Mouse (Mus musculus) 3T3-L1 (cell line): ENCODE measurements at regions not wholly inside any gene's neighbourhood (a gene's known extent, or its start where the extent isn't known, plus 50 kb on each side); places are given as distances from the start of the nearest gene placed in this dataset.
A peak's percentile ranks its signal among the peaks of the same experiment; 100 is the strongest.
"Not testable (repeated sequence)": the region's sequence is repeated elsewhere in the genome, so short reads cannot be mapped to it uniquely, and the experiment has no call there.

Experiments
- DNase-seq: peaks from one replicate; pipeline ENCODE4 v3.0.0-alpha.2; 2015; ENCODE audit warnings: low read depth, low spot score

GRCm38 (mm10) chrX:65778656-65779370 lies 525.2 kb downstream of the 4930447F04Rik start:
- DNase-seq: not testable (repeated sequence)

GRCm38 (mm10) chrX:65769861-65770260 lies 534.2 kb downstream of the 4930447F04Rik start:
- no peak for DNase-seq

DNA sequence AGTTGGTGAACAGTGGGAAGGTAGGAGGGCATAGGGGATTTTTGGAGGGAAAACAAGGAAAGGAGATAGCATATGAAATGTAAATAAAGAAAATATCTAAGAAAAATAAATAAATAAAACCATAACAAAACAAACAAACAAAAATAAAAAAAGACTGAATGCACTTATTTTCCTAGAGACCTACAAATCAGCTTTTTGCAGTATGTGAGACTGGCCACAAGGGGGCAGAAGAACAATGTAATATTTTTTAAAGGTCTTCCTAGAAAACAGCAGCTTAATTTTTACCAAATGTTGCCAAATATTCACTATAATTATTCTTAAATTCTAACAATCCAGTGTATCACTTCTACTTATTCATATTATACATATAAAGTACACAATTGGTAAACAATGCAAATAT lies 569.4 kb downstream of the 4930447F04Rik start:
- DNase-seq: peak; percentile 35

DNA sequence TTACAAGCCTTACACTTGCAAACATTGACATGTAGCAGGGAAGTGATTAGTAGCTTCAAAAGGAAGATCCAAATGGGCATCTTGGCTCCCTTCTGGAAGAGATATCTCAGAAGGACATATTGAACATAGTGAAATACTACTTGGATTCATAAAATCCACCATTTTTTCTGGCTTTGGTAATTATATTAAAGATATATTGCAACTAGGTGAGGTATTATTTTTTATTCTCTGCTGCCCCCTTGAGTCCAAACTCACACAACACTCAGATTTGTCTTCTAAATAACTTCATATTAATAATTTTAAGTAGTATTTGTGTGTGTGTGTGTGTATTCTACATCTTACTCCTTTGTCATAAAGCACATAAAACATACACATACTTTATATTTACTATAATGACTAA lies 588.5 kb downstream of the 4930447F04Rik start:
- peak; percentile 18 for DNase-seq
